Mouse (Mus musculus) brain, embryonic 14.5 days (tissue): Measurements from ENCODE around the gene Cpvl.

Experiments used
- CTCF ChIP-seq: fragments of 200-500 bp; IDR thresholded peaks from 2 replicates; pipeline ENCODE4 v1.5.1; 2012; ENCODE audit warnings: inconsistent platforms, mild to moderate bottlenecking, moderate library complexity, borderline replicate concordance; ENCODE audit not compliant: insufficient read depth, insufficient read length; ENCODE audit errors: extremely low read depth
- POLR2A ChIP-seq: fragments of 200-500 bp; IDR thresholded peaks from 2 replicates; pipeline ENCODE4 v1.6.1; 2012; ENCODE audit warnings: mild to moderate bottlenecking, inconsistent platforms, borderline replicate concordance; ENCODE audit not compliant: poor library complexity, insufficient read depth, insufficient read length, severe bottlenecking; ENCODE audit errors: extremely low read depth

DNA sequence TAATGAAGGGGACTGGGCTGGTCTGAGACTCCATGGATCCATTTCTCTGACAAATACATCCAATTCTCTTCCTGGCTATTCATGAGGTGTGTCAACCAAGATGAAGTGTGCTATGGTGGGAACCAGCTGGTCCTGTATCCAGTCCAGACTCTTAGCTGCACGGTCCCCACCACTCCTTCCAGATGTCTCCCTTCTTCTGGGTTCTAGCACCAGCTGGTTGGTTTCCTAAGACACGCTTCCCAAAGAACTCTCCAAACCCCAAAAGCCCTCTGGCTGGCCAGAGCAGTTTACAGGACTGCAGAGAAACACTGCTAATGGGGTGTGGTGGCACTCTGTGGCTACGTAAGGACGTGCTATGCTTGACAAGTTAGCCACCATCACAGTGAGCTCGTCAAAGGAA, 40.4 kb upstream of the Cpvl start:
- TF ChIP-seq CTCF (no peak), POLR2A (no peak)
